Mouse (Mus musculus): ENCODE measurements at regions not wholly inside any gene's neighbourhood (a gene's known extent, or its start where the extent isn't known, plus 50 kb on each side); places are given as distances from the start of the nearest gene placed in this dataset.

DNA sequence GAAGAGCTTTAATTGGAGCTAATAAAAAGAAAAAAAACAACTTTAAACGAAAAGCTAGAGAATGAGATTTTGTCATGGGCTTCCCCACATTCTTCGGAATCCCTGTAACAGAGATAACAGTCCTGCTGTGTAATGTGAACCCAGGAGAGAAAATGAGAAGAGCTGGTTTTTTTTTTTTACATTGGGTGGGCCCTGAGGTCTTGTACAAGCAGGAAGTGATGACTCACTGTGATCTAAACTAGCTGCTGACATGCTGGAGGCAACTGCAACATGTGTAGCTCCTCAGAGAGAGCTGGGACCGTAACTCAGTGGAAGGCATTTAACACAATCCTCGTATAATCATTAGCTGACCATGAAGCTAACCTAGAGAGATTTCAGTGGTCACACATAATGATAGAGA lies 393.8 kb upstream of the Trib2 start:
- H3K27ac ChIP-seq (ENCODE audit: insufficient read depth, low read length) = no peak overlapping the region
- TF ChIP-seq CTCF (IDR thresholded peaks at IDR 0.05; ENCODE audit: borderline replicate concordance, insufficient read depth, low read depth, low read length) (no peak), POLR2A (IDR thresholded peaks at IDR 0.05; ENCODE audit: borderline replicate concordance, insufficient read depth, low read length) (no peak)

GRCm38 (mm10) chr12:16210111-16210510 lies 393.4 kb upstream of the Trib2 start:
- Histone ChIP-seq H3K4me3 (replicated peaks; ENCODE audit: insufficient read depth, low read depth, low read length) (no peak overlapping the region), H3K27ac (ENCODE audit: insufficient read depth, low read length) (no peak overlapping the region), H3K27me3 (ENCODE audit: control insufficient read depth, insufficient read depth, low read length) (no peaks in the 10 kb centered on the region; the same call in 1 of the 2 replicates), H3K4me1 (ENCODE audit: control insufficient read depth, insufficient read depth, low read length) (no peaks in the 10 kb centered on the region)
- 82% methylated on average over 2 of the region's 2 CpGs for WGBS
- TF ChIP-seq POLR2A (IDR thresholded peaks at IDR 0.05; ENCODE audit: borderline replicate concordance, insufficient read depth, low read length) (no peak), CTCF (IDR thresholded peaks at IDR 0.05; ENCODE audit: borderline replicate concordance, insufficient read depth, low read depth, low read length) (no peak)
- no peak for DNase-seq

More for the DNA sequence above, 393.8 kb upstream of the Trib2 start:
- Histone ChIP-seq H3K4me1 (ENCODE audit: control insufficient read depth, insufficient read depth, low read length) (no peaks in the 10 kb centered on the region), H3K4me3 (replicated peaks; ENCODE audit: insufficient read depth, low read depth, low read length) (no peak overlapping the region), H3K27me3 (ENCODE audit: control insufficient read depth, insufficient read depth, low read length) (no peaks in the 10 kb centered on the region; the same call in 1 of the 2 replicates)
- 94% methylated on average over 4 of the region's 4 CpGs for WGBS
- no peak for DNase-seq

GRCm38 (mm10) chr12:16204941-16205340 lies 388.2 kb upstream of the Trib2 start:
- Histone ChIP-seq H3K4me3 (replicated peaks; ENCODE audit: insufficient read depth, low read depth, low read length) (no peak overlapping the region), H3K4me1 (ENCODE audit: control insufficient read depth, insufficient read depth, low read length) (no peaks in the 10 kb centered on the region), H3K27me3 (ENCODE audit: control insufficient read depth, insufficient read depth, low read length) (no peaks in the 10 kb centered on the region; the same call in 1 of the 2 replicates), H3K27ac (ENCODE audit: insufficient read depth, low read length) (no peak overlapping the region)
- TF ChIP-seq CTCF (IDR thresholded peaks at IDR 0.05; ENCODE audit: borderline replicate concordance, insufficient read depth, low read depth, low read length) (no peak), POLR2A (IDR thresholded peaks at IDR 0.05; ENCODE audit: borderline replicate concordance, insufficient read depth, low read length) (no peak)
- WGBS = 49% methylated on average over 4 of the region's 4 CpGs
- no peak for DNase-seq

GRCm38 (mm10) chr12:16196917-16197316 lies 380.2 kb upstream of the Trib2 start:
- TF ChIP-seq CTCF (IDR thresholded peaks at IDR 0.05; ENCODE audit: borderline replicate concordance, insufficient read depth, low read depth, low read length) (no peak), POLR2A (IDR thresholded peaks at IDR 0.05; ENCODE audit: borderline replicate concordance, insufficient read depth, low read length) (no peak)
- H3K4me1 ChIP-seq (ENCODE audit: control insufficient read depth, insufficient read depth, low read length) = no peaks in the 10 kb centered on the region
- 88% methylated on average over 2 of the region's 2 CpGs for WGBS
- H3K27ac ChIP-seq (ENCODE audit: insufficient read depth, low read length) = no peak overlapping the region
- no peak overlapping the region for H3K4me3 ChIP-seq (replicated peaks; ENCODE audit: insufficient read depth, low read depth, low read length)
- no peaks in the 10 kb centered on the region; the same call in 1 of the 2 replicates for H3K27me3 ChIP-seq (ENCODE audit: control insufficient read depth, insufficient read depth, low read length)
- DNase-seq = no peak

GRCm38 (mm10) chr12:16191803-16192389 lies 375.2 kb upstream of the Trib2 start:
- 97% methylated on average over 3 of the region's 3 CpGs for WGBS
- TF ChIP-seq POLR2A (IDR thresholded peaks at IDR 0.05; ENCODE audit: borderline replicate concordance, insufficient read depth, low read length) (no peak), CTCF (IDR thresholded peaks at IDR 0.05; ENCODE audit: borderline replicate concordance, insufficient read depth, low read depth, low read length) (no peak)
- no peak overlapping the region for H3K27ac ChIP-seq (ENCODE audit: insufficient read depth, low read length)
- no peaks in the 10 kb centered on the region for H3K4me1 ChIP-seq (ENCODE audit: control insufficient read depth, insufficient read depth, low read length)
- DNase-seq = no peak
- no peaks in the 10 kb centered on the region; the same call in 1 of the 2 replicates for H3K27me3 ChIP-seq (ENCODE audit: control insufficient read depth, insufficient read depth, low read length)
- no peak overlapping the region for H3K4me3 ChIP-seq (replicated peaks; ENCODE audit: insufficient read depth, low read depth, low read length)

- TF ChIP-seq CTCF (IDR thresholded peaks at IDR 0.05; ENCODE audit: borderline replicate concordance, insufficient read depth, low read depth, low read length) (no peak), POLR2A (IDR thresholded peaks at IDR 0.05; ENCODE audit: borderline replicate concordance, insufficient read depth, low read length) (no peak)
- Histone ChIP-seq H3K27ac (ENCODE audit: insufficient read depth, low read length) (no peak overlapping the region), H3K27me3 (ENCODE audit: control insufficient read depth, insufficient read depth, low read length) (no peaks in the 10 kb centered on the region; the same call in 1 of the 2 replicates), H3K4me1 (ENCODE audit: control insufficient read depth, insufficient read depth, low read length) (no peaks in the 10 kb centered on the region), H3K4me3 (replicated peaks; ENCODE audit: insufficient read depth, low read depth, low read length) (no peak overlapping the region)
- DNase-seq = no peak
- 28% methylated on average over 3 of the region's 3 CpGs for WGBS
These were observed 374.0 kb upstream of the Trib2 start for GRCm38 (mm10) chr12:16190706-16191105.

DNA sequence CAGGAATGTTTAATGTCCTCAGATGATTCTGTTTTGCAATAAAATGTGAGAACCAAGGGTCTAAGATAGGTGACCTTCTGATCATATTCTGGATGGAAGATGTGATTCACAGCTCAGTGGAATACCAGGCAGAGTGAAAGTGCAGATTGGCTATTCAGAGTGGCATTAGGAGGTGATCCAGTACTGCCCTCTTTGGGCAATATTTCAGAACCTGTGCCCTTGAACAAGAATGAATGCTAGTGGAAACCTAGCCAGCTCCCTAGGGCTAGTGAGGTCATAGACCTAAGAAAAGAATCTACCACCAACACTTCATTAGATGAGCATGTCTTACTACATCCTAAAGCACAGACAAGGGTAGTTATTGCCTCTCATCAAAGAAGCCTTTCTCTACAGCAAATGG lies 372.7 kb upstream of the Trib2 start:
- H3K27me3 ChIP-seq (ENCODE audit: control insufficient read depth, insufficient read depth, low read length) = no peaks in the 10 kb centered on the region; the same call in 1 of the 2 replicates
- no peak for TF ChIP-seq CTCF (IDR thresholded peaks at IDR 0.05; ENCODE audit: borderline replicate concordance, insufficient read depth, low read depth, low read length)
- TF ChIP-seq POLR2A (IDR thresholded peaks at IDR 0.05; ENCODE audit: borderline replicate concordance, insufficient read depth, low read length) = no peak
- H3K4me3 ChIP-seq (replicated peaks; ENCODE audit: insufficient read depth, low read depth, low read length) = no peak overlapping the region
- H3K4me1 ChIP-seq (ENCODE audit: control insufficient read depth, insufficient read depth, low read length) = no peaks in the 10 kb centered on the region
- no peak for DNase-seq
- no peak overlapping the region for H3K27ac ChIP-seq (ENCODE audit: insufficient read depth, low read length)

DNA sequence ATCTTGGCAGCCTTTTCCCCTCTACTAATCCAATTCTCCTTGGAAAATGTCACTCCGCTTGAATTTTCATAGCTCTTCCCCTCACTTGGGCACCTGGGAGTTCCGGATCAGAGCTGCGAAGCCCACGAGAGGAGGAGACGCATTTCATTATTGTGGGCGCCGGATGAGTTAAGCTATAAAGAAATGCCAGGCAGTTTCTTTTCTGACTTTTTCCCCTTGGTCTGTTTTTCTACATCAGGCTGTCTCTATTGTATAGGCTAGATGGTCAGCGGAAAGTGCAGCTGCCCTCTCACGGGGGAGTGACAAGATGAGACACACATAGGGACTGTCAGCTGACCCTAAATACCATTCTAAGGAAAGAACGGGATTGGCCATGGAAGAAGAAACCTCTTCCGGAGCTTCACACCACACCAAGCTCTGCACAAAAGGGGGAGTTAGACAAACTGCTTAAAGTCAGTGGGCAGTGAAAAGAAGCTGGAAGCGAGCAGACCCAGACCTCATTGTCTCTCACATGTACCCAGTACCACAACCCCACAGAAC lies 369.3 kb upstream of the Trib2 start:
- no peaks in the 10 kb centered on the region; the same call in 1 of the 2 replicates for H3K27me3 ChIP-seq (ENCODE audit: control insufficient read depth, insufficient read depth, low read length)
- no peaks in the 10 kb centered on the region for H3K4me1 ChIP-seq (ENCODE audit: control insufficient read depth, insufficient read depth, low read length)
- H3K27ac ChIP-seq (ENCODE audit: insufficient read depth, low read length) = no peak overlapping the region
- no peak overlapping the region for H3K4me3 ChIP-seq (replicated peaks; ENCODE audit: insufficient read depth, low read depth, low read length)
- DNase-seq = no peak
- no peak for TF ChIP-seq CTCF (IDR thresholded peaks at IDR 0.05; ENCODE audit: borderline replicate concordance, insufficient read depth, low read depth, low read length)
- no peak for TF ChIP-seq POLR2A (IDR thresholded peaks at IDR 0.05; ENCODE audit: borderline replicate concordance, insufficient read depth, low read length)
- 43% methylated on average over 12 of the region's 12 CpGs for WGBS
